Mouse (Mus musculus): ENCODE data around the gene Gm5129. TPM values are rescaled to one million over a fixed set of nuclear protein-coding genes. Genes with fewer than 3 reads are reported as not detected.
A peak's percentile ranks its signal among the peaks of the same experiment; 100 is the strongest.

Gene Gm5129
- total and polyA plus RNA-seq, 3 experiments = not detected

DNA sequence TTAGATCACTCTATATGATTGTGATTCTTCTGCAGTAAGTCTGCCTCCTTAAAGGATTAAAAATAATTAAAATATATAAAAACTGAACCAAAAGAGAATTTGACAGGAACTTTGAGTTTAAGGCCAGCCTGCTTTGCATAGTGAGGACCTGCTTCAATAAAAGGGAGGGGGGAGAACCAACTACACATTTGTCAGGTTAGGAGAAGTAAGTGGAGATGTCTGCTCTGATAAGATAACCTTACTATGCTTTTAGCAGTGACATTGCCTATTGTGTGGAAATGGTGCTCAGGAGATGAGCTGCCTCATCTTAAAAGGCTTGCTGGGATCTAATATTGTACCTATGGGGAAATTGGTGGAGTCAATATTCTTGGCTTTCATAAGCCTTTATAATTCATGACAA, 17.2 kb upstream of the Gm5129 start:
- Histone ChIP-seq H3K9me3 (replicated peaks; ENCODE audit: insufficient read depth, low read length) (no peaks in the 10 kb centered on the region), H3K36me3 (ENCODE audit: control insufficient read depth in 1 of 2, insufficient read depth in 2 of 2, low read length in 2 of 2) (peaks cover 25 to 63% of the 10 kb centered on the region in 2 experiments)

DNA sequence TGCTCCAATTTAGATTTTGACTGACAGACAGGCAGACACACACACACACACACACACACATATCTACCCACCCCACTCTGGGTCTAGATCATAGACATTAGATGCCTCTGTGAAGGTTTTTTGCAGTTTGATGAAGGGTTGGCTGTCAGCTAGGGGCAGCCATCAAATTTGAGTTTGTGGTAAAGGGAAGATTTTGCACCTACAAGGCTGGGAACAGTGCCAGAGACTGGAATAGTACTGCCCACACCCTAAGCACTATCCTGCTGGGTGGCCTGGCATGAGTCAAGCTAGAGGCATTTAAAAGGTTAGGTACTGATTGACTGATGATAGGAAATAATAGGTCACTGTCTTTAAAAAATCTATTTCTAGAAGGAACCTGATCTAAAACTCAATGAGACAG, 15.6 kb upstream of the Gm5129 start:
- peaks cover 13% of the 10 kb centered on the region for H3K79me2 ChIP-seq (ENCODE audit: control insufficient read depth, insufficient read depth, low read length, poor library complexity)
- H3K4me3 ChIP-seq (ENCODE audit: control insufficient read depth in 1 of 2, insufficient read depth in 1 of 2, low read depth in 2 of 2, low read length in 2 of 2) = no peak overlapping the region
- TF ChIP-seq MEF2A (IDR thresholded peaks at IDR 0.05; ENCODE audit: extremely low read depth, insufficient replicate concordance, low read depth, low read length, poor library complexity, severe bottlenecking) (no peak), POLR2AphosphoS5 (IDR thresholded peaks at IDR 0.05; ENCODE audit: borderline replicate concordance, low read depth, low read length) (no peak), NELFE (IDR thresholded peaks at IDR 0.05; ENCODE audit: low read depth, low read length) (no peak), ZKSCAN1 (IDR thresholded peaks at IDR 0.05; ENCODE audit: low read depth, low read length) (no peak), MYB (IDR thresholded peaks at IDR 0.05; ENCODE audit: low read depth, low read length) (no peak), USF2 (IDR thresholded peaks at IDR 0.05; ENCODE audit: borderline replicate concordance in 1 of 2, insufficient read depth in 1 of 2, low read depth in 1 of 2, low read length in 2 of 2) (no peak), ELF1 (IDR thresholded peaks at IDR 0.05; ENCODE audit: low read depth, low read length) (no peak), POLR2A (IDR thresholded peaks at IDR 0.05; ENCODE audit: control insufficient read depth in 1 of 2, insufficient read depth in 1 of 2, low read depth in 1 of 2, low read length in 2 of 2, poor library complexity in 1 of 2) (no peak), ZMIZ1 (IDR thresholded peaks at IDR 0.05; ENCODE audit: low read depth, low read length) (no peak), USF1 (IDR thresholded peaks at IDR 0.05; ENCODE audit: low read depth, low read length) (no peak), RCOR1 (IDR thresholded peaks at IDR 0.05; ENCODE audit: low read depth, low read length) (no peak), ZC3H11A (IDR thresholded peaks at IDR 0.05; ENCODE audit: low read depth, low read length) (no peak), SMC3 (IDR thresholded peaks at IDR 0.05; ENCODE audit: low read depth, low read length) (no peak)
- H3K4me1 ChIP-seq (ENCODE audit: control insufficient read depth in 1 of 2, insufficient read depth in 2 of 2, low read length in 2 of 2) = peaks cover 0 to 6% of the 10 kb centered on the region in 2 experiments; a peak in 2 of 4 replicates
- H3K27ac ChIP-seq (ENCODE audit: control insufficient read depth, low read depth, low read length) = no peak overlapping the region
- no peak overlapping the region for H3K9ac ChIP-seq (ENCODE audit: control insufficient read depth, low read depth, low read length, poor library complexity, severe bottlenecking)
- no peak for DNase-seq (ENCODE audit: low read depth, low spot score)
- H3K36me3 ChIP-seq (ENCODE audit: control insufficient read depth in 1 of 2, insufficient read depth in 2 of 2, low read length in 2 of 2) = peaks cover 25 to 52% of the 10 kb centered on the region in 2 experiments
- H3K9me3 ChIP-seq (replicated peaks; ENCODE audit: insufficient read depth, low read length) = no peaks in the 10 kb centered on the region
- H3K27me3 ChIP-seq (ENCODE audit: control insufficient read depth in 1 of 2, insufficient read depth in 2 of 2, low read length in 2 of 2) = no peaks in the 10 kb centered on the region

More for the DNA sequence above, 17.2 kb upstream of the Gm5129 start:
- Histone ChIP-seq H3K4me1 (ENCODE audit: control insufficient read depth in 1 of 2, insufficient read depth in 2 of 2, low read length in 2 of 2) (peaks cover 0 to 6% of the 10 kb centered on the region in 2 experiments; a peak in 2 of 4 replicates), H3K27ac (ENCODE audit: control insufficient read depth, low read depth, low read length) (no peak overlapping the region), H3K9ac (ENCODE audit: control insufficient read depth, low read depth, low read length, poor library complexity, severe bottlenecking) (no peak overlapping the region), H3K27me3 (ENCODE audit: control insufficient read depth in 1 of 2, insufficient read depth in 2 of 2, low read length in 2 of 2) (no peaks in the 10 kb centered on the region), H3K79me2 (ENCODE audit: control insufficient read depth, insufficient read depth, low read length, poor library complexity) (peaks cover 4% of the 10 kb centered on the region; the same call in 1 of the 2 replicates), H3K4me3 (ENCODE audit: control insufficient read depth in 1 of 2, insufficient read depth in 1 of 2, low read depth in 2 of 2, low read length in 2 of 2) (no peak overlapping the region)
- peak; percentile 81 for TF ChIP-seq TCF12 (IDR thresholded peaks at IDR 0.05; ENCODE audit: low read depth, low read length)
- no peak for TF ChIP-seq RCOR1 (IDR thresholded peaks at IDR 0.05; ENCODE audit: low read depth, low read length)
- TF ChIP-seq MAZ (IDR thresholded peaks at IDR 0.05; ENCODE audit: low read depth, low read length) = peak; percentile 50; the same call in 1 of the 2 replicates
- TF ChIP-seq ETS1 (IDR thresholded peaks at IDR 0.05; ENCODE audit: low read depth, low read length) = 0 out of 2 replicates have a peak, but pooled peaks have one; percentile 31
- TF ChIP-seq ZC3H11A (IDR thresholded peaks at IDR 0.05; ENCODE audit: low read depth, low read length) = no peak
- peak; percentile 53 to 70; a peak in 3 of 4 replicates for TF ChIP-seq EP300 (IDR thresholded peaks at IDR 0.05; ENCODE audit: low read depth in 1 of 2, low read length in 2 of 2)
- TF ChIP-seq MYB (IDR thresholded peaks at IDR 0.05; ENCODE audit: low read depth, low read length) = no peak
- TF ChIP-seq GATA1 (IDR thresholded peaks at IDR 0.05; ENCODE audit: low read depth, low read length) = peak; percentile 80
- TF ChIP-seq USF1 (IDR thresholded peaks at IDR 0.05; ENCODE audit: low read depth, low read length) = no peak
- TF ChIP-seq TAL1 (IDR thresholded peaks at IDR 0.05; ENCODE audit: low read length) = peak; percentile 57
- no peak for TF ChIP-seq ZNF384 (IDR thresholded peaks at IDR 0.05; ENCODE audit: low read depth, low read length)
- no peak for TF ChIP-seq SMC3 (IDR thresholded peaks at IDR 0.05; ENCODE audit: low read depth, low read length)
- TF ChIP-seq MAFK (IDR thresholded peaks at IDR 0.05; ENCODE audit: borderline replicate concordance, low read depth, low read length) = no peak
- TF ChIP-seq POLR2A (IDR thresholded peaks at IDR 0.05; ENCODE audit: control insufficient read depth in 1 of 2, insufficient read depth in 1 of 2, low read depth in 1 of 2, low read length in 2 of 2, poor library complexity in 1 of 2) = no peak
- no peak for TF ChIP-seq KAT2A (conservative IDR thresholded peaks at IDR 0.05; ENCODE audit: low read depth, low read length)
- peak; percentile 47 for DNase-seq (ENCODE audit: low read depth, low spot score)

Data from MEL (cell line).